Mouse (Mus musculus): ENCODE results near the gene Ccdc141. TPM values are rescaled to one million over a fixed set of nuclear protein-coding genes. Genes with fewer than 3 reads are reported as not detected.

Gene Ccdc141
- polyA plus RNA-seq, 1 experiment from 2014 or later, result 4.7 TPM

DNA sequence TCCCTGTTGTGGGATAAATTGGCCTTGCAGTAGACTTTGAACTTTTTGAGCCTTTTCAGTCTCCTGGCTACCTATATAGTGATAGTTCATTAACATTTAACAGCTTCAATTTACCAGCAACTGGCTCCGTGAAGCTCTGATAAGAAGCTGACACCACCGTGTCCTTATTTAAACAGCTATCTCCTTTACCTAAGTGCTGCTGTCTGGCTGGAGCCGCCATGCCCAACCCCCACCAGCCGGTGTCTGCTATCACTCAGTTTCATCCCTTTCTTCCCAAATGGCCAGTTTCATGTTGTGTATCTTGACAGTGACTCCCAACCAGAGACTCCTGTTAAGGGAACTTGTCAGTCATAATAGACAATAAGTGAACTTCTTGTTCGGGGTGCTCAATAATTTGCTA lies 186.8 kb downstream of the Ccdc141 start:
- Histone ChIP-seq H3K9me3 (ENCODE audit: control insufficient read depth, low read length) (no peaks in the 10 kb centered on the region), H3K4me2 (ENCODE audit: low read depth, severe bottlenecking) (no peak overlapping the region), H3K36me3 (ENCODE audit: control insufficient read depth, insufficient read depth, low read length) (no peaks in the 10 kb centered on the region), H3K27me3 (ENCODE audit: control insufficient read depth, insufficient read depth, low read length) (no peaks in the 10 kb centered on the region), H3K9ac (ENCODE audit: low read length) (no peak overlapping the region), H3K4me3 (ENCODE audit: low read depth, low read length) (no peak overlapping the region), H3K4me1 (ENCODE audit: control insufficient read depth, insufficient read depth, low read length) (no peaks in the 10 kb centered on the region), H3K27ac (replicated peaks; ENCODE audit: low read depth, low read length) (no peak overlapping the region)
- ATAC-seq (ENCODE audit: insufficient number of reproducible peaks, low FRiP score, low TSS enrichment, low read depth), result no peak
- DNase-seq (ENCODE audit: low spot score), result no peak
- WGBS, result 39% methylated on average over 5 of the region's 5 CpGs

DNA sequence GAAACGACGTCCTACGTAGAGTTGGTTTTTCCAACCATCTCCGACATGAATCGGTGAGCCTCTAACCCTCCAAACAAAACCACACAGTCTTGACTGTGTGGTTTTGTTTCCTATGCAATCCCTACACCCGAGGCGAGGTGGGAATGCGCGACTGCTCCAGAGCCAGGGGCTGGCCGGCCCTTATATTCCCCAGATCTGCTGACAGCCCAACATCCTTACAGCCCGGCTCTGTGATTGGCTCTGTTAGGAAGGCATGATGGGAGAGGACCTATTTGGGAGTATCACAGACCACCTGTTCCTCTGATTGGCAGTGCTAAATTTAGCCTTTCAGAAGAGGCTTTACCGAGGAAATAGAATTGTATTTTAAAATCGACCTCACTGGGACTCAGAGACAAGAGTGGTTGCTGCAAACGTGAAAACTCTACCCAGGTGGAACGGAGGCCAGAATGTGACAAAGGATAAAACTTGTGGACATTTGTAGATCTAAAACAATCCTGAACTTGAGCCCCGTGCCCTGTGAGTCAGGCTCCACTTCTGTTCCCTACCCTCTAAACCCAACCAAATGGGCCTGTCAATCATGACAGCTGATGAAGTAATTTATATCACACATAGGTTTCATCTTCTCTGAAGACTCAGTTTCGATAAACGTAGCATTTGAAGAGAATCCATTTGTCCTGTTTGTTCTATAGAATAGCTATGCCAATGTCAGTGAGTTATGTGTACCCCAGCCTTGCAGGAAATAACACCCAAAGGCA lies 187.9 kb downstream of the Ccdc141 start, which contains the start of gene Ttn:
TSS of gene Ttn (minus strand) at position 157 of the 755 bp plus-strand sequence.
- H3K4me2 ChIP-seq (ENCODE audit: low read depth, severe bottlenecking), result no peak within 1 kb of the TSS
- H3K9me3 ChIP-seq (ENCODE audit: control insufficient read depth, low read length), result no peaks in the 10 kb centered on the region
- no peak within 1 kb of the TSS for H3K4me3 ChIP-seq (ENCODE audit: low read depth, low read length)
- DNase-seq (ENCODE audit: low spot score), result no peak
- no peak for ATAC-seq (ENCODE audit: insufficient number of reproducible peaks, low FRiP score, low TSS enrichment, low read depth)
- H3K4me1 ChIP-seq (ENCODE audit: control insufficient read depth, insufficient read depth, low read length), result no peaks in the 10 kb centered on the region
- H3K36me3 ChIP-seq (ENCODE audit: control insufficient read depth, insufficient read depth, low read length), result no peaks in the 10 kb centered on the region
- no peaks in the 10 kb centered on the region for H3K27me3 ChIP-seq (ENCODE audit: control insufficient read depth, insufficient read depth, low read length)
- no peak within 1 kb of the TSS for H3K27ac ChIP-seq (replicated peaks; ENCODE audit: low read depth, low read length)
- 82% methylated on average over 18 of the region's 18 CpGs for WGBS
- H3K9ac ChIP-seq (ENCODE audit: low read length), result no peak within 1 kb of the TSS

DNA sequence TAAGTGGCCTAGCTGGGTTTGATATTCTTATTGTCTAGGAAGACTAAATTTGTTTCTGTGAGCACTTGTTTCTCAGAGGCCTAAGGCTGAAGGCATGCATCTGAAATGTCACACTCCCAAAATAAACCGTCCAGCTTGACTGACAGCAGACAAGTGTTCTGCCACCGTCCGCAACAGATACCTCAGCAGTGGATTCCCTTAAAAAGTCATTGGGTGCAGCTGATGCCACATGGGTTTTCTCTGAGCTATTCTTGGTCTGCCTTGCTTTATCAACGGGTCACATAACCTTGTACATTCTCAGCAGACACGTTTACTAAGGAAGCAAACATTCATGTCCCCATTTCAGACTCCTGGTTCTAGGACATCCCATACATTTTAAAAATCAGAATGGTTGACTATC lies 188.7 kb downstream of the Ccdc141 start:
- no peak overlapping the region for H3K9ac ChIP-seq (ENCODE audit: low read length)
- no peak for DNase-seq (ENCODE audit: low spot score)
- no peaks in the 10 kb centered on the region for H3K4me1 ChIP-seq (ENCODE audit: control insufficient read depth, insufficient read depth, low read length)
- H3K27me3 ChIP-seq (ENCODE audit: control insufficient read depth, insufficient read depth, low read length), result no peaks in the 10 kb centered on the region
- WGBS, result 81% methylated on average over 5 of the region's 5 CpGs
- no peak overlapping the region for H3K27ac ChIP-seq (replicated peaks; ENCODE audit: low read depth, low read length)
- H3K4me3 ChIP-seq (ENCODE audit: low read depth, low read length), result no peak overlapping the region
- ATAC-seq (ENCODE audit: insufficient number of reproducible peaks, low FRiP score, low TSS enrichment, low read depth), result no peak
- no peaks in the 10 kb centered on the region for H3K36me3 ChIP-seq (ENCODE audit: control insufficient read depth, insufficient read depth, low read length)
- no peaks in the 10 kb centered on the region for H3K9me3 ChIP-seq (ENCODE audit: control insufficient read depth, low read length)
- no peak overlapping the region for H3K4me2 ChIP-seq (ENCODE audit: low read depth, severe bottlenecking)

GRCm38 (mm10) chr2:76980146-76980545 lies 190.3 kb downstream of the Ccdc141 start:
- ATAC-seq (ENCODE audit: insufficient number of reproducible peaks, low FRiP score, low TSS enrichment, low read depth), result no peak
- no peaks in the 10 kb centered on the region for H3K36me3 ChIP-seq (ENCODE audit: control insufficient read depth, insufficient read depth, low read length)
- H3K4me1 ChIP-seq (ENCODE audit: control insufficient read depth, insufficient read depth, low read length), result no peaks in the 10 kb centered on the region

GRCm38 (mm10) chr2:76977650-76978049 lies 192.8 kb downstream of the Ccdc141 start:
- WGBS, result 77% methylated on average over 6 of the region's 6 CpGs
- Histone ChIP-seq H3K9me3 (ENCODE audit: control insufficient read depth, low read length) (no peaks in the 10 kb centered on the region), H3K36me3 (ENCODE audit: control insufficient read depth, insufficient read depth, low read length) (no peaks in the 10 kb centered on the region), H3K27me3 (ENCODE audit: control insufficient read depth, insufficient read depth, low read length) (no peaks in the 10 kb centered on the region), H3K4me1 (ENCODE audit: control insufficient read depth, insufficient read depth, low read length) (no peaks in the 10 kb centered on the region), H3K9ac (ENCODE audit: low read length) (no peak overlapping the region), H3K4me3 (ENCODE audit: low read depth, low read length) (no peak overlapping the region), H3K4me2 (ENCODE audit: low read depth, severe bottlenecking) (no peak overlapping the region), H3K27ac (replicated peaks; ENCODE audit: low read depth, low read length) (no peak overlapping the region)
- no peak for DNase-seq (ENCODE audit: low spot score)
- no peak for ATAC-seq (ENCODE audit: insufficient number of reproducible peaks, low FRiP score, low TSS enrichment, low read depth)

More at GRCm38 (mm10) chr2:76980146-76980545, 190.3 kb downstream of the Ccdc141 start:
- Histone ChIP-seq H3K4me2 (ENCODE audit: low read depth, severe bottlenecking) (no peak overlapping the region), H3K27ac (replicated peaks; ENCODE audit: low read depth, low read length) (no peak overlapping the region), H3K9me3 (ENCODE audit: control insufficient read depth, low read length) (no peaks in the 10 kb centered on the region), H3K4me3 (ENCODE audit: low read depth, low read length) (no peak overlapping the region), H3K9ac (ENCODE audit: low read length) (no peak overlapping the region), H3K27me3 (ENCODE audit: control insufficient read depth, insufficient read depth, low read length) (no peaks in the 10 kb centered on the region)
- DNase-seq (ENCODE audit: low spot score), result peak; percentile 28
- WGBS, result 51% methylated on average over 9 of the region's 9 CpGs

DNA sequence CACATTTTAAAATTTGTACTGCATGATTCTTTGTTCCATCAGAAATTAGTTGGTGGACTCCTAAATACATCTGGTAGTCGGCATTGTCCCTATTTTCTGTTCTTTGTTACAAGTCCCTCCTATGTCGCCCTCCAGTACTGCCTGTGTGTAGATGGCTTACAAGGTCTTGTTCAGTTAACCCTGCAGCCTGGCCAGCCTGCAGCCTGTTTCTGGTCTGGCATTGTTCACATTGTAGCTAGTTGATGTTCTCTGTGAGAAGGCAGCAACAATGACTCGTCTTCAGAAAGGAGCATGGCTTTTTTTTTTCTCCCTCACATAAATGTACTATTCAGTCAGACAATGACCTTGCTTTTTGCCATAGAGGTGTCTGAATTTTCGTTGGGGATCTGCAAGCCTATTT lies 198.4 kb downstream of the Ccdc141 start:
- no peaks in the 10 kb centered on the region for H3K36me3 ChIP-seq (ENCODE audit: control insufficient read depth, insufficient read depth, low read length)
- H3K9ac ChIP-seq (ENCODE audit: low read length), result no peak overlapping the region
- no peaks in the 10 kb centered on the region for H3K9me3 ChIP-seq (ENCODE audit: control insufficient read depth, low read length)
- H3K4me3 ChIP-seq (ENCODE audit: low read depth, low read length), result no peak overlapping the region
- no peaks in the 10 kb centered on the region for H3K4me1 ChIP-seq (ENCODE audit: control insufficient read depth, insufficient read depth, low read length)
- H3K27me3 ChIP-seq (ENCODE audit: control insufficient read depth, insufficient read depth, low read length), result no peaks in the 10 kb centered on the region
- H3K27ac ChIP-seq (replicated peaks; ENCODE audit: low read depth, low read length), result no peak overlapping the region
- 79% methylated on average over 4 of the region's 4 CpGs for WGBS
- no peak for DNase-seq (ENCODE audit: low spot score)
- no peak for ATAC-seq (ENCODE audit: insufficient number of reproducible peaks, low FRiP score, low TSS enrichment, low read depth)
- H3K4me2 ChIP-seq (ENCODE audit: low read depth, severe bottlenecking), result no peak overlapping the region

DNA sequence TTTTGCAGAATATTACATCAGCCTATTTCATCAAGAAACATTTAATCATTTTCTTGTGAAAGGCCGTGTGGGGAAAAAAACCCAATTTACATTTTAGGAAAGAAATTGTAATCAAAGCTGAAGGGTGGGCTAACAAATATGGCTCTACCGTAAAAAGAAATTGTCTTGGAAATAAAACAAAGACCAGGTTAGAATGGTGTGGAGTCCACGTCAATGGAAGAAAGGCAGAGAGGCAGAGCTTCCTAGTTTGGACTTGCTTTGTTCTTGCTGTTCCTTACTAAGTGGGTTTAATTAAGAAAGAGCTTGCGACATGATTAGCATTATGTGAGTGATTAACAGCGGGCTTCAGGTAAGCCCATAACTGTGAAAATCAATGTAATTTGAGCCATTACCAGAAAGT lies 199.4 kb downstream of the Ccdc141 start:
- Histone ChIP-seq H3K9me3 (ENCODE audit: control insufficient read depth, low read length) (no peaks in the 10 kb centered on the region), H3K4me1 (ENCODE audit: control insufficient read depth, insufficient read depth, low read length) (no peaks in the 10 kb centered on the region), H3K4me3 (ENCODE audit: low read depth, low read length) (no peak overlapping the region), H3K27ac (replicated peaks; ENCODE audit: low read depth, low read length) (no peak overlapping the region), H3K4me2 (ENCODE audit: low read depth, severe bottlenecking) (no peak overlapping the region), H3K9ac (ENCODE audit: low read length) (no peak overlapping the region), H3K27me3 (ENCODE audit: control insufficient read depth, insufficient read depth, low read length) (no peaks in the 10 kb centered on the region), H3K36me3 (ENCODE audit: control insufficient read depth, insufficient read depth, low read length) (no peaks in the 10 kb centered on the region)
- DNase-seq (ENCODE audit: low spot score) (no peak), ATAC-seq (ENCODE audit: insufficient number of reproducible peaks, low FRiP score, low TSS enrichment, low read depth) (no peak)
- 66% methylated on average over 5 of the region's 5 CpGs for WGBS

GRCm38 (mm10) chr2:76970669-76971068 lies 199.8 kb downstream of the Ccdc141 start:
- Histone ChIP-seq H3K27me3 (ENCODE audit: control insufficient read depth, insufficient read depth, low read length) (no peaks in the 10 kb centered on the region), H3K9me3 (ENCODE audit: control insufficient read depth, low read length) (no peaks in the 10 kb centered on the region), H3K9ac (ENCODE audit: low read length) (no peak overlapping the region), H3K27ac (replicated peaks; ENCODE audit: low read depth, low read length) (no peak overlapping the region), H3K4me3 (ENCODE audit: low read depth, low read length) (no peak overlapping the region), H3K4me1 (ENCODE audit: control insufficient read depth, insufficient read depth, low read length) (no peaks in the 10 kb centered on the region), H3K4me2 (ENCODE audit: low read depth, severe bottlenecking) (no peak overlapping the region), H3K36me3 (ENCODE audit: control insufficient read depth, insufficient read depth, low read length) (no peaks in the 10 kb centered on the region)
- ATAC-seq (ENCODE audit: insufficient number of reproducible peaks, low FRiP score, low TSS enrichment, low read depth) (no peak), DNase-seq (ENCODE audit: low spot score) (no peak)
- 43% methylated on average over 4 of the region's 4 CpGs for WGBS

- Histone ChIP-seq H3K4me3 (ENCODE audit: low read depth, low read length) (no peak overlapping the region), H3K27ac (replicated peaks; ENCODE audit: low read depth, low read length) (no peak overlapping the region), H3K9me3 (ENCODE audit: control insufficient read depth, low read length) (no peaks in the 10 kb centered on the region), H3K27me3 (ENCODE audit: control insufficient read depth, insufficient read depth, low read length) (no peaks in the 10 kb centered on the region), H3K4me1 (ENCODE audit: control insufficient read depth, insufficient read depth, low read length) (no peaks in the 10 kb centered on the region), H3K4me2 (ENCODE audit: low read depth, severe bottlenecking) (no peak overlapping the region), H3K36me3 (ENCODE audit: control insufficient read depth, insufficient read depth, low read length) (no peaks in the 10 kb centered on the region), H3K9ac (ENCODE audit: low read length) (no peak overlapping the region)
- ATAC-seq (ENCODE audit: insufficient number of reproducible peaks, low FRiP score, low TSS enrichment, low read depth) (no peak), DNase-seq (ENCODE audit: low spot score) (no peak)
- WGBS, result 72% methylated on average over 6 of the region's 6 CpGs
These were observed 200.2 kb downstream of the Ccdc141 start for GRCm38 (mm10) chr2:76970204-76970603.

Measured in limb, embryonic 11.5 days (tissue).